Mouse (Mus musculus): ENCODE results near the gene Vmn1r130. TPM values are rescaled to one million over a fixed set of nuclear protein-coding genes. Genes with fewer than 3 reads are reported as not detected.
"Not testable (repeated sequence)": the region's sequence is repeated elsewhere in the genome, so short reads cannot be mapped to it uniquely, and the experiment has no call there.

Gene Vmn1r130
- total RNA-seq (2021), result not detected

GRCm38 (mm10) chr7:21511480-21511879 is at the start of gene Vmn1r130:
Gene Vmn1r130 (plus strand): TSS chr7:21511780.
- intact Hi-C loops (cut with DNase I); DNase-seq (ENCODE audit: extremely low spot score in 1 of 2, low spot score in 2 of 2): not testable (repeated sequence)

GRCm38 (mm10) chr7:21545990-21546389 is 34.4 kb downstream of the Vmn1r130 start, which contains the start of gene Vmn1r131:
Gene Vmn1r131 (minus strand): TSS chr7:21546090.
- intact Hi-C loops (cut with DNase I); DNase-seq (ENCODE audit: extremely low spot score in 1 of 2, low spot score in 2 of 2): not testable (repeated sequence)

Other genes starting within 250 kb of the Vmn1r130 start
- gene Vmn1r125, start 239.6 kb upstream of the Vmn1r130 start, total RNA-seq (2021), result not detected
- not detected for gene Vmn1r126, start 210.3 kb upstream of the Vmn1r130 start, total RNA-seq (2021)
- gene Vmn1r127, start 191.9 kb upstream of the Vmn1r130 start, total RNA-seq (2021), result not detected
- not detected for gene Vmn1r128, start 162.4 kb upstream of the Vmn1r130 start, total RNA-seq (2021)
- gene Vmn1r129, start 150.5 kb upstream of the Vmn1r130 start, total RNA-seq (2021), result not detected
- gene Gm6882, start 79.0 kb upstream of the Vmn1r130 start, total RNA-seq (2021), result not detected
- not detected for gene Vmn1r131, start 34.3 kb downstream of the Vmn1r130 start, total RNA-seq (2021)
- not detected for gene Vmn1r132, start 102.3 kb downstream of the Vmn1r130 start, total RNA-seq (2021)
- gene Gm4175, start 249.7 kb downstream of the Vmn1r130 start, total RNA-seq (2021), result not detected